Mouse (Mus musculus) layer of hippocampus, postnatal 10 days (tissue): ENCODE results near the gene Sf3a1. TPM values are rescaled to one million over a fixed set of nuclear protein-coding genes. Genes with fewer than 3 reads are reported as not detected.
"Not testable (repeated sequence)": the region's sequence is repeated elsewhere in the genome, so short reads cannot be mapped to it uniquely, and the experiment has no call there.

Source experiments
- DNase-seq, 2 experiments: peaks; one replicate each; pipeline ENCODE4 v3.0.0; 2021; ENCODE audit warnings: low spot score in 2 of 2
- long read RNA-seq: library from polyadenylated mRNA; stranded (forward); transcript quantifications from one replicate; pipeline ENCODE4 v2.0.0, GENCODE M21; 2023
- total RNA-seq, 2 experiments: library from RNA; stranded (reverse); gene quantifications; 2 replicates each; pipeline ENCODE4 v1.2.3; 2021

Gene Sf3a1
- 10 to 100 TPM; 61.1 to 72.9 TPM for total RNA-seq
- long read RNA-seq, full-length matches to known transcripts = 29 of 38 reads
- long read RNA-seq, partial matches to known transcripts = 8 of 38 reads
- long read RNA-seq, other reads (novel, unspliced or antisense) = 1 of 38 reads

GRCm38 (mm10) chr11:4159808-4160708 lies at the start of gene Sf3a1, which contains the start of gene Ccdc157:
Gene Sf3a1, plus strand, starts transcription at chr11:4160350.
Gene Ccdc157, minus strand, starts transcription at chr11:4160293.
- peak; percentile 93 to 94 for DNase-seq

- DNase-seq = no peak
Observed at GRCm38 (mm10) chr11:4112033-4112432, 48.1 kb upstream of the Sf3a1 start.

- no peak for DNase-seq
Observed at GRCm38 (mm10) chr11:4112861-4113260, 47.3 kb upstream of the Sf3a1 start.

- no peak for DNase-seq
Observed at GRCm38 (mm10) chr11:4113496-4113895, 46.7 kb upstream of the Sf3a1 start.

- DNase-seq = no peak
Observed at GRCm38 (mm10) chr11:4113970-4114369, 46.2 kb upstream of the Sf3a1 start.

- DNase-seq = not testable (repeated sequence)
Observed at GRCm38 (mm10) chr11:4114541-4114940, 45.6 kb upstream of the Sf3a1 start.

- no peak for DNase-seq
Observed at GRCm38 (mm10) chr11:4115407-4115806, 44.7 kb upstream of the Sf3a1 start.

GRCm38 (mm10) chr11:4116458-4117141 lies 43.5 kb upstream of the Sf3a1 start:
- DNase-seq = no peak

- DNase-seq = no peak
Observed at GRCm38 (mm10) chr11:4117372-4118071, 42.6 kb upstream of the Sf3a1 start.

GRCm38 (mm10) chr11:4118081-4118921 lies 41.8 kb upstream of the Sf3a1 start:
- DNase-seq = peak; percentile 70 to 81

- DNase-seq = no peak
Observed at GRCm38 (mm10) chr11:4119635-4120034, 40.5 kb upstream of the Sf3a1 start.

GRCm38 (mm10) chr11:4121691-4122090 lies 38.5 kb upstream of the Sf3a1 start:
- DNase-seq = no peak

GRCm38 (mm10) chr11:4122226-4122625 lies 37.9 kb upstream of the Sf3a1 start:
- no peak for DNase-seq

GRCm38 (mm10) chr11:4122742-4123579 lies 37.2 kb upstream of the Sf3a1 start, which contains the start of gene Sec14l2:
Gene Sec14l2, minus strand, starts transcription at chr11:4123415.
- no peak for DNase-seq

- DNase-seq = peak; percentile 50 to 56
Observed at GRCm38 (mm10) chr11:4123922-4124321, 36.2 kb upstream of the Sf3a1 start.

- DNase-seq = no peak
Observed at GRCm38 (mm10) chr11:4127059-4127458, 33.1 kb upstream of the Sf3a1 start.

GRCm38 (mm10) chr11:4128461-4128860 lies 31.7 kb upstream of the Sf3a1 start:
- DNase-seq = not testable (repeated sequence)

- no peak for DNase-seq
Observed at GRCm38 (mm10) chr11:4133450-4133849, 26.7 kb upstream of the Sf3a1 start.

GRCm38 (mm10) chr11:4134400-4134799 lies 25.8 kb upstream of the Sf3a1 start:
- no peak for DNase-seq
